Mouse (Mus musculus) urinary bladder, postnatal 4 days (tissue): Measurements from ENCODE around the gene Srp54c.

Experiments used
- DNase-seq, 2 experiments: peaks; one replicate each; pipeline ENCODE4 v3.0.0; 2021 to 2022; ENCODE audit warnings: low spot score in 2 of 2

Srp54c gene

DNA sequence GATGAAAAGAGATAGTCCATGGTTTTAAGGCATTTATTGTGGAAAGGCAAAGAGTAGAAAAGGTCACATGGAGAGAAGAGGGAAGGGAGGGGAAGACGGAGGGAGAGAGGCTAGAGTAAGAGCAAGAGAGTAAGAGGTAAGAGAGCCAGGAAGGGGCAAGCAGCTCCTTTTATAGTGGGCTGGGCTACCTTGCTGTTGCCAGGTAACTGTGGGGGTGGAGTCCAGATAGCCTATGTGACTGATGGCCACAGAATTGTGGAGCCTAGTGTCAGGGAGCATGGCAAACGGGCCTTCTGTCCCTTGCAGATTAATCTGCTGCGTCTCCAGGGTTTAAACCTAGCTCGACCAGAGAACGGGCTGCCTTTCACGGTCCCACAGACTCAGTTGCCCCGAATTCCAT is 81.9 kb downstream of the Srp54c start:
- no peak for DNase-seq
